Mouse (Mus musculus) midbrain, embryonic 14.5 days (tissue): ENCODE measurements at regions not wholly inside any gene's neighbourhood (a gene's known extent, or its start where the extent isn't known, plus 50 kb on each side); places are given as distances from the start of the nearest gene placed in this dataset.

Experiments used
- ATAC-seq: fragments of 200-750 bp; cut with Nextera tagmentation; 2 replicates; pipeline ENCODE4 v1.8.0; 2017; ENCODE audit warnings: moderate number of reproducible peaks, moderate library complexity; ENCODE audit not compliant: low FRiP score, low TSS enrichment
- DNase-seq: peaks from one replicate; pipeline ENCODE4 v3.0.0-alpha.2; 2015
- H3K27ac ChIP-seq: fragments of 300-500 bp; sonication (generic); replicated peaks from 2 replicates; pipeline ENCODE4 v1.5.1; 2014; ENCODE audit warnings: mild to moderate bottlenecking, low read depth, low read length, moderate library complexity
- H3K27me3 ChIP-seq: fragments of 300-500 bp; sonication (generic); 2 replicates; pipeline ENCODE4 v1.6.1; 2014; ENCODE audit warnings: low read length, control low read depth, mixed read lengths; ENCODE audit not compliant: control insufficient read depth, insufficient read depth
- H3K36me3 ChIP-seq: fragments of 300-500 bp; sonication (generic); 2 replicates; pipeline ENCODE4 v1.6.1; 2014; ENCODE audit warnings: low read length, control low read depth; ENCODE audit not compliant: control insufficient read depth, insufficient read depth
- H3K4me1 ChIP-seq: fragments of 300-500 bp; sonication (generic); 2 replicates; pipeline ENCODE4 v1.6.1; 2014; ENCODE audit warnings: mild to moderate bottlenecking, antibody characterized with exemption, low read length, control low read depth; ENCODE audit not compliant: control insufficient read depth, insufficient read depth
- H3K4me2 ChIP-seq: fragments of 300-500 bp; sonication (generic); 2 replicates; pipeline ENCODE4 v1.6.1; 2014; ENCODE audit warnings: mild to moderate bottlenecking, low read length, moderate library complexity
- H3K4me3 ChIP-seq: fragments of 300-500 bp; sonication (generic); replicated peaks from 2 replicates; pipeline ENCODE4 v1.5.1; 2014; ENCODE audit warnings: low read depth, low read length
- H3K9ac ChIP-seq: fragments of 300-500 bp; sonication (generic); replicated peaks from 2 replicates; pipeline ENCODE4 v1.6.1; 2014; ENCODE audit warnings: mild to moderate bottlenecking, low read length, moderate library complexity
- H3K9me3 ChIP-seq: fragments of 300-500 bp; sonication (generic); 2 replicates; pipeline ENCODE4 v1.6.1; 2016; ENCODE audit warnings: low read length, control low read depth, mixed read lengths; ENCODE audit not compliant: control insufficient read depth
- WGBS: fragments of 180-500 bp; shearing (Covaris S2); extraction: QIAGEN DNeasy Blood & Tissue Kit; methylation state at CpG from one replicate; pipeline ENCODE4 v1.1.7; 2014; 5-methylcytosine and 5-hydroxymethylcytosine counted together

GRCm38 (mm10) chr5:85793148-85793547, 272.2 kb downstream of the Cenpc1 start:
- 61% methylated on average over 4 of the region's 4 CpGs for WGBS
- Histone ChIP-seq H3K4me3 (no peak overlapping the region), H3K4me2 (no peak overlapping the region), H3K27me3 (no peaks in the 10 kb centered on the region), H3K9ac (no peak overlapping the region), H3K4me1 (no peaks in the 10 kb centered on the region), H3K27ac (no peak overlapping the region), H3K9me3 (peaks cover 4% of the 10 kb centered on the region; the same call in 1 of the 2 replicates), H3K36me3 (no peaks in the 10 kb centered on the region)
- ATAC-seq (no peak), DNase-seq (no peak)

DNA sequence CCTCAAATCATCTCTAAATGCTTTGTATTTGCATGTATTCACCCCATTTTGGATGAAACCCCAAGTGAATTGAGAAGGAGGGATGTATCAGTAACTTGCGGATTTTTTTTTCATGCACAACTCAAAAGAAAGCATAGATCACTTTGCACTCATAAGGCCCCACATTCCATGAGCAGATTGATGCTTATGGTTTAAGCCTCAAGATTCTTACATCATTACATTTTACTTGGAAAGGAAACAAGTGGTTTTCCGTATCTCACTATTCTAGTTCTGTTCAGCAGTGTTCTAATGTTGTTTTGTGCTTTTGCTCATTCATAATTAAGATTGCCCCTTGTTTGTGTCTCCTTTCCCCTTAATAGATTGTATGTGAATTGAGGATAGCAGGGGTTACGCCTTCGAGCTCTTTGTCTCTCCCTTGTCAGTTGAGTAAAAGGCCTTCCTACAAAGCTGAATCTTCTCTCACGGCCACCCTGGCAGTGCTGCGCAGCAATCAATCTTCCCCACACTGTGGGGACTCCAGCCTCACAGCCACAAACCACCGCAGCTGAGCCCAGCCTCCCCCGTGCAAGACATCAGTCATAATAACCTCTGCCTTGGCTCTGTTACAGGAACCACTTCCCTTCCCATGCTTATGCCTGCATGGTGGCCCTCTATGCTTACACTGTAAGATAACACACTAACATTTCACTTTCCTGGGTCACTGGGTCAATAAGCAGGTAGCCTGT, 284.5 kb downstream of the Cenpc1 start:
- no peak overlapping the region for H3K4me3 ChIP-seq
- no peaks in the 10 kb centered on the region for H3K9me3 ChIP-seq
- DNase-seq (peak; percentile 52), ATAC-seq (no peak)
- H3K4me1 ChIP-seq = peaks cover 15% of the 10 kb centered on the region
- H3K27ac ChIP-seq = peak overlapping the region; percentile 5; the same call in 1 of the 2 replicates
- WGBS = 30% methylated on average over 8 of the region's 8 CpGs
- H3K27me3 ChIP-seq = no peaks in the 10 kb centered on the region
- no peaks in the 10 kb centered on the region for H3K36me3 ChIP-seq
- H3K9ac ChIP-seq = no peak overlapping the region
- no peak overlapping the region for H3K4me2 ChIP-seq

GRCm38 (mm10) chr5:85780017-85780416, 285.4 kb downstream of the Cenpc1 start:
- H3K4me3 ChIP-seq = no peak overlapping the region
- H3K36me3 ChIP-seq = no peaks in the 10 kb centered on the region
- H3K27ac ChIP-seq = no peak overlapping the region
- ATAC-seq = no peak; the same call in 1 of the 2 replicates
- H3K9ac ChIP-seq = no peak overlapping the region
- no peak overlapping the region for H3K4me2 ChIP-seq
- H3K4me1 ChIP-seq = peaks cover 15% of the 10 kb centered on the region
- no peaks in the 10 kb centered on the region for H3K27me3 ChIP-seq
- peak; percentile 47 for DNase-seq
- 13% methylated on average over 5 of the region's 5 CpGs for WGBS
- H3K9me3 ChIP-seq = no peaks in the 10 kb centered on the region

GRCm38 (mm10) chr5:85779205-85779604, 286.2 kb downstream of the Cenpc1 start:
- Histone ChIP-seq H3K36me3 (no peaks in the 10 kb centered on the region), H3K27ac (no peak overlapping the region), H3K4me2 (no peak overlapping the region), H3K4me1 (peaks cover 15% of the 10 kb centered on the region), H3K27me3 (no peaks in the 10 kb centered on the region), H3K9ac (no peak overlapping the region), H3K9me3 (no peaks in the 10 kb centered on the region), H3K4me3 (no peak overlapping the region)
- WGBS = 37% methylated on average over 4 of the region's 4 CpGs
- no peak for ATAC-seq
- peak; percentile 37 for DNase-seq

DNA sequence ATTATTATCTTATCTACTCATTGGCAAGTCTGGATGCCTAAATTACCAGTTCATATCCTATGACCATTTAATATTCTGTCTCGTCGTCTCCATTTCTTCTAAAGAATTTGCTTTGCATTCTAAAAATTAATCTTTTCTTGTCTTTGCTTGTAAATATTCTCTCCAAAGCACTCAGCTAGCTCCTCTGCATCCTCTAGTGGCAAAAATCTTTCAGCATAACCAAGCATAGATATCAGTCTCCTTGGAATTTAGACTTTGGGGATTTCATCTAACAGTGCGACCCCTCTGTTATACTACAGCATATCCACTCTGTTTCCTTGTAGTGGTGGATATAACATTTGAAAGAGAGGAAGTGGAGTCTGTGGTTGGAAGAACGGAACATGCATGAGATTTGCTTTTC, 292.7 kb downstream of the Cenpc1 start:
- H3K4me1 ChIP-seq = no peaks in the 10 kb centered on the region

DNA sequence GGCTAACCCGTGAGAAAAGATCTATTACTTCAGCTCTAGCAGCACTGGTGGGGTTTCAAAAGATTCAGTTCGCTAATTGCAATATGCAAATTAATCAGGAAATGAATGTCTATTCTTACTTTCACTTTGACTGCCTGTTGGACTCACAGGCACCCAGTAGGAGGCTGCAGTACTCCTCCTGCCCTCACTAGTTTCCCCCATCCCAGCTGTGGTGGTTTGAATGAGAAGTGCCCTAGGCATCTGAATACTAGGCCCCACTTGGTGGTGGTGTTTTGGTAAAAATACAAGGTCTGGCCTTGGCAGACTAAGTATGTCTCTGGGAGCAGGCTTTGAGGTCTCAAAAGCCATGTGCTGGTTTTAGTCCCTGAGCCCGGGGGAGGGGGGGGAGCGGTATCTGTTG, 293.3 kb downstream of the Cenpc1 start:
- Histone ChIP-seq H3K9me3 (no peaks in the 10 kb centered on the region), H3K36me3 (no peaks in the 10 kb centered on the region), H3K4me3 (no peak overlapping the region), H3K4me1 (no peaks in the 10 kb centered on the region), H3K27me3 (no peaks in the 10 kb centered on the region), H3K27ac (no peak overlapping the region), H3K9ac (no peak overlapping the region), H3K4me2 (no peak overlapping the region)
- 66% methylated on average over 4 of the region's 4 CpGs for WGBS
- no peak for DNase-seq
- ATAC-seq = no peak

More for the DNA sequence above, 292.7 kb downstream of the Cenpc1 start:
- WGBS = 93% methylated on average over 4 of the region's 4 CpGs
- Histone ChIP-seq H3K9ac (no peak overlapping the region), H3K27me3 (no peaks in the 10 kb centered on the region), H3K36me3 (no peaks in the 10 kb centered on the region), H3K9me3 (no peaks in the 10 kb centered on the region), H3K27ac (no peak overlapping the region), H3K4me3 (no peak overlapping the region), H3K4me2 (no peak overlapping the region)
- ATAC-seq (no peak), DNase-seq (no peak)

DNA sequence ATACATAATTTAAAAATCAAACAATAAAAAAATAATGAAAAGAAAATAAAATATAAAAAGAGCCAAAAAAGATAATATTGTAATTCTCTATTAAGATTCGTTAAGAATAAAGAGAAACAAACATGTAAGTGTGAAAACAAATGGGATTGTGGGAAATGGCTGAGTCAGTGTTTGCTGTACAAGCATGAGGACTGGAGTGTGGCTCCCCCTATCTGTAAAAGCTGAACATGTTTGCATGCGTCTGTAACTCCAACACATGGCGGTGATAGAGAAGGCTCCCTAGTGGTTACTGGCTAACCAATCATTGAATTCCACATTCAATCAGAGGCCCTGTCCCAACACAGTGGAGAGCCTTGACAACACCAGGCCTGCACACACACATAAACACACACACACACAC, 298.2 kb downstream of the Cenpc1 start:
- H3K9me3 ChIP-seq = no peaks in the 10 kb centered on the region
- no peaks in the 10 kb centered on the region for H3K36me3 ChIP-seq
- no peak overlapping the region for H3K4me3 ChIP-seq
- H3K4me2 ChIP-seq = no peak overlapping the region
- DNase-seq = no peak
- ATAC-seq = no peak
- no peaks in the 10 kb centered on the region for H3K4me1 ChIP-seq
- H3K27me3 ChIP-seq = no peaks in the 10 kb centered on the region
- H3K9ac ChIP-seq = no peak overlapping the region
- H3K27ac ChIP-seq = no peak overlapping the region
- WGBS = 92% methylated on average over 3 of the region's 3 CpGs

GRCm38 (mm10) chr5:85756716-85757115, 308.7 kb downstream of the Cenpc1 start:
- Histone ChIP-seq H3K4me1 (no peaks in the 10 kb centered on the region), H3K4me2 (no peak overlapping the region), H3K9ac (no peak overlapping the region), H3K4me3 (no peak overlapping the region), H3K9me3 (no peaks in the 10 kb centered on the region), H3K27me3 (no peaks in the 10 kb centered on the region), H3K36me3 (no peaks in the 10 kb centered on the region), H3K27ac (no peak overlapping the region)
- 79% methylated on average over 8 of the region's 8 CpGs for WGBS
- DNase-seq (no peak), ATAC-seq (no peak)

DNA sequence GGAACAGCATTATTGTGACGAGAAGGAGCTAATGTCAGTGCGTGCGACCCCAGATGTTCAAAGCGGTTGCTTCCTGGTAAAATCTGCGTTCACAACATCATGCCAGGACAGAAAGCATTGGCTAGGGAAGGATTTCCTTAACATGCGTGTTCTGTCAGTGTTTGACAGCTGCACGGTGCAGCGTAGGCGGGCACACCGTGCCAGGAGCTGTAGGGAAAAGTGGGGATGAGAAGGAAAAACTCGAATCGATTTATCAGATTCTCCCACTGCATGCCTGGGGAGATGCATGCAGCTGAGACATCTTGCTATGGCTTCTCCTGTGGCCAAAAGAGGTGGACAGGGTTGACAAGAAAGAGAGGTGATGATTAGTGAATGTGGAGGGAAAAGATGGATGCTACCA, 311.2 kb downstream of the Cenpc1 start:
- H3K27ac ChIP-seq = no peak overlapping the region
- H3K4me2 ChIP-seq = no peak overlapping the region
- DNase-seq (no peak), ATAC-seq (no peak)
- no peaks in the 10 kb centered on the region for H3K27me3 ChIP-seq
- no peaks in the 10 kb centered on the region for H3K9me3 ChIP-seq
- 74% methylated on average over 12 of the region's 12 CpGs for WGBS
- no peaks in the 10 kb centered on the region for H3K4me1 ChIP-seq
- H3K36me3 ChIP-seq = no peaks in the 10 kb centered on the region
- no peak overlapping the region for H3K9ac ChIP-seq
- no peak overlapping the region for H3K4me3 ChIP-seq
